Mouse (Mus musculus) 416B (cell line): ENCODE data around the gene Gm49320.
A peak's percentile ranks its signal among the peaks of the same experiment; 100 is the strongest.
"Not testable (repeated sequence)": the region's sequence is repeated elsewhere in the genome, so short reads cannot be mapped to it uniquely, and the experiment has no call there.

Experiments
- DNase-seq: peaks from one replicate; pipeline ENCODE4 v3.0.0; 2011; ENCODE audit warnings: low read depth

Gene Gm49320

DNA sequence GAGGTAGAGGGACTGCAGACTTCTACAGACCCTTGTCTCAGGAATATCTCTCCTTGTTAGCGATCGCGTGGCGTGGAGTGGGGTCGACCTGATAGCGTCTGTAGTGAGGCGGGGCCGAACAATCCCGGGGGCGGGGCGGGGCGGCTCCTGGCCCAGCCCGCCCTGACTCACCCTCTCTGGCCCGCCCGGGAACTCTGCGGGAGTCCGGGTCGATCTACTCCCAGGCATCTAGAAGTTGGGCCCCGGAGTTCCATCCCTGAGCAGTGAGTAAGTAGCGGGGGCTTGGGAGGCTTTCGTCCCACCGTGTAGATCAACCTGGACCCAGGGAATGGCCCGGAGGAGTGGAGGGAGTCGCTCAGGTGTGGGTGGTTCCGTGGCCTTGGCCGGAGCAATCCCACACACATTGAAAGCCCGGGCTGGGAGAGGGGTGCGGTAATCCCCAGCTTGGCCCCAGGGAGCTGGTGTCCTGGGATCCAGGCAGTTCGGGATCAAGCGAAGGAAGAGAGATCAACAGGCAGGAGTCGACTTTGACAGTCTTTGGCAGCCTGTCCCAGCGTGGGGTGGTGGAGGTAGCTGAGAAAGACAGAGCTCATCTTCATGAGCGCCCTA lies 11.8 kb upstream of the Gm49320 start, which contains the start of gene Lrrc8e:
Gene Lrrc8e, plus strand, starts transcription at position 89 of the 609 bp plus-strand sequence.
- DNase-seq, result no peak

DNA sequence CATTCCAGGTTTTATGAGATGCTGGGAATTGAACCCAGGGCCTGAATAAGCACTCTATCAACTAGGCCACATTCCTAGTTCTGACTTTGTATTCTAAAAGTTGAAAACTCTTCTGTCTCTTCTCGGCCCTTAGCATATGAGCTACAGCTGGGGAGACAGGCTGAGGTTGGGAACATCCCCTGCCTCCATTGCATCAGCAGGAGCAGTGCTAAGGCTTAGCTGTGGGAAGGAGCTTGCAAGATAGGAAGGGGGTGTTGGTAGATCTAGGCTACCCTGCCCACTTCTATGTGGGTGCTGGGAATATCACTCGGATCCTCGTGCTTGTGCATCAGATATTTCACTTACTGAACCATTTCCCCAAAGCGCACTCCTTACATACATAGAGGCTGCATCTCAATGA lies 10.7 kb upstream of the Gm49320 start:
- DNase-seq, result no peak

DNA sequence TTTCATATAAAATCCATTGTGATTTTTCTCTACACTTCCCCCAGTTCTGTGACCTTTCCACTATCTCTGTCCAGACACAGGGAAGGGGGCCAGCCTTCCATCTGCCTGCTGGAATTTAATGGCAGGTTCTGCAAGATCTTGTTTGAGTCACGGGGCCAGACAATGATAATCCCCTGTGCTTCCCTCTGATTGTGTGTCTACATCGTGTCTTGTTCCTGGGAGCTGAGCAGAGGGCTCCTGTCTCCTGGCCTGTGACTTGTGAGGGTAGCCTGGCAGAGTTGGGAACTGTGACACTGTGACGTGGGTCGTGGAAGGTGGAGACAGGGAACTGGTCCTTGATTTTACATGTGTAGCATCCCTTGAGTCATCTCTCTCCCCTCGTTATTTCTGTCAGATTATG lies 8.9 kb upstream of the Gm49320 start:
- no peak for DNase-seq

DNA sequence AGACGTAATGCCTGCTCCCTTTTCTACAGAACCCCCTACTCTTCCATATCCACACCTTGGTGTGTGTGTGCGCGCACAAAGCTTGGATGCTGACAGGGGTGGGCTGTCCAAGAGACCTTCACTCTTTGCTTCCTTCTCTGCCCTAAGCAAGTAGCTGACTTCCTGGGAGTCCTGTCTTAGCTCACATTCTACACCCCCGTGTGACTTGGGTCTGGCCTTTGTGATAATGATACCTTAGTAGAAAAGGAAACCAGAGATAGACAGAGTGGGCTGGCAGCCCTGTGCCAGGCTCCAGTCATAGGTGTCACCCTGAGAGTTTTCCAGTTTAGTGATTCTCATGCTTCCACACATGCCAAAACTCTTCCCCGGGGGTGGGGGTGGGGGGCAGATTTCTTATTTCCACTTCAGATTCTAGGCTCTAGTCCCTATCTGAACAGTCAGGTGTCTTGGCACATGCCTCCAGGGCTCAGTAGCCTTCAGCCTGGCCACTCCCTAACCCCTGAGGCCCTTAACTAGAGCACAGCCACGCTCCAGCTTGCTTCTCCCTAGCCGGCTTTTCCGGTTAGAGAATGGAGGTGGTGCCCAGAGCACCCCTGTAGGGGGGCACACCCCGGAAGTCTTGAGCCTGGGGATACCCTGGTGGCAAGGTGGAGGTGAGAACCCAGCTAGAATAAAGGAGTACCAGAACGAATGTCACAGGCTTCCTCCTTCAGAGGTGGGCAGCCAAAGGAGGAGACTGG lies 7.9 kb upstream of the Gm49320 start:
- DNase-seq, result no peak

DNA sequence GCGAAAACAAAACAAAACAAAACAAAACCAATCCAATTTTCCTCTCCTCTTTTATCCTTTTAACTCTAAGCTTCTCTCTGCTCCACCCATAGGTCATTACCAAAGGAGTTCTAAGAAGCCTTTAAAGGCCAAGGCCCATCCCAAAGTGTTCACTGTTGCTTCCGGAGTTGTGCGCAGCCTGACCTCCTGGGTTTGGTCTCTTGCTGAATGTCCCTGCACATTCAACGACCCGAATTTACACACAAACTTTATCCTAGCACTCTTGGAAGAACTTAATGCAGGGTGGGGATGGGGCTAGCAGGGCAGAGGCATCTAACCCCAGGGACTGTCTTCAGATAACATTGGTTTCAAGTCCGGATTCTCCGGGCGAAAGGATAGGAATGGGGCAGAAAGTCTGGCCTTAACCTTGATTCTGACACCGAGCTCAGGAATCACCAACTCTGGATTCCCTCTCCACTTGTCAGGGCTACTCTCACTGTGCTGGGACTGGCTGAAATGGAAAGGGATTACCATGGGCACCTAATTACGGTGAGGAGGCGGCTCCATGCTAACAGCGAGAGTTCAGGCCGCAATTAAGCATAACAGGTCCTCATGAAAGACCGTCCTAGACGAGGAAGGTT lies 741 bp upstream of the Gm49320 start:
- DNase-seq, result peak; percentile 85

DNA sequence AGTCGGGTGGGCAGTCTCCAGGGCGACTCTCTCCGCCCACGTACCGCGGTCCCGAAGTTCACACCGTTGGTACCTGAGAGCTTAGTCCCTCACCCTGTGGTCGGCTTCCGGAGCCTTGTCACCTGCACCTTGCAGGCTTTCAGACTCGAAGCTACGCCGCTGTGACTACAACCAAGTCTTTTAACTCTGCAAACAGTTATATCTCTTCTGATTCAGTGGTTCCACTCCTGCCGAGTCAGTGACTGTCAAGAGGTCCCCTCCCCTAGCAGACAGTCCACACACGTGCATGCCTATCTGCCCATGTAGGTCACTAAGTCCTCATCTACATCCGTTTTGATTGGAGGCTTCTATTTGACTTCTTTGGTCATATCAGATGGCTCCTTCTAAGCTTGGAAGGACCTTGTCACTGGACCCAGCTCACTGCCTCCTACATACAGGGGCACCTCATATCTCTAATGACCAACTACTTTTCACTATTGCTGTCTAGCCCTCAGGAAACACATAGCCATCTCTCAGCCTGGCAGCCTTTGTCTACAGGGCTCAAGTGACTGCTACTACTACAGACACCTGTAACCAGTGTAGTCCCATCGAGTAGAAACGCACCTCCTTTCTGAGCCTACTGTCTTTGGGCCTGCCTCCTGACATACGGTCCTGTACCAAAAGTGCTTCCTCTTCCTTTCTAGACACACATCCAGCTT lies 677 bp downstream of the Gm49320 start:
- DNase-seq, result peak; percentile 49

DNA sequence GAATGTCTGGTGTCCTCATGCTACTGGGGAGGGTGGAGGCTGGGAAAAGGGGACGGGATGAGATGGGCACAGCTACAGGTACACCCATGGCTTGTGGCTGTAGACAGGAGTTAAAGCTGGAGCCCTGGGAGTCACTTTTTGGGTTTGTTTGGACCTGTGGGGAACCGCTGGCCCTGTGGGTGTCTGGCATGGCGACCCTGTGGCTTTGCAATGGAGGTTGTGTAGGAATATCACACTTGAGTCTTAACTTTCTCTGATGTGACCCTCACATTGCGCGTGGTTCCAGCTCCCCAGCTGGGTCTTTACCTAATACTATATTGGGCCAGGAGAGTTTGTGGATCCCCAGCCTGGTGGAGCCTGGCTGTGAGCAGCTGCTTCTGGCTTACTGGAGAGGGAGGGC lies 6.4 kb downstream of the Gm49320 start:
- DNase-seq, result no peak

DNA sequence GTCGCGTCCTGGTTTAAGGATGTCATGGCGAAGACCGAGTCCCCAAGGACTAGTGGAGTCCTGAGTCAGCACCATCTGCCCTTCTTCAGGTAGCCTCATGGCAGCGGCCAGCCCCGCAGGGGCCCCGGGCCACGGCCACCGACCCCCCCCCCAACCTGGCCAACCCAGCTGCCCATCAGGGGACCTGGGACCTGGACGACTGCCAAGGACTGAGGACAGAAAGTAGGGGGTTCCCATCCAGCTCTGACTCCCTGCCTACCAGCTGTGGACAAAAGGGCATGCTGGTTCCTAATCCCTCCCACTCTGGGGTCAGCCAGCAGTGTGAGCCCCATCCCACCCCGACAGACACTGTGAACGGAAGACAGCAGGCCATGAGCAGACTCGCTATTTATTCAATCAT lies 7.1 kb downstream of the Gm49320 start:
- no peak for DNase-seq

DNA sequence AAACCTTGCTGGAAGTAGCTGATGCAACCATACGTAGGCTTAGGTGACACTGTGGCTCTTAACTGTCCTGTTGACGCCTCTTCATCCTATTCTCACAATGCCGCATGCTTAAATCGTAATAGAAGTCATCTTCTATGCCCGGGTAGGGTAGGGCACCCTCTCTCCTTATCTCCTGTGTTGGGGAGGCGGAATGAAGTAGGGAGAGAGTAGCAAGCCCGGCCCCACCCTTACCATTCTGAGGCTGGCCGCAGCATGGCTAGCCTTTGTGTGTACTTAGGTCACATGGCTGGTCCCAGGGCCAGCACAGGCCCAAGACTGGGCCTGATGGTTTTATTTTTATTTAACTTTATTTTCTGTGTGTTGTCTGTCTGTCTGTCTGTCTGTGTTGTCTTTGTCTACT lies 8.6 kb downstream of the Gm49320 start:
- DNase-seq, result no peak

DNA sequence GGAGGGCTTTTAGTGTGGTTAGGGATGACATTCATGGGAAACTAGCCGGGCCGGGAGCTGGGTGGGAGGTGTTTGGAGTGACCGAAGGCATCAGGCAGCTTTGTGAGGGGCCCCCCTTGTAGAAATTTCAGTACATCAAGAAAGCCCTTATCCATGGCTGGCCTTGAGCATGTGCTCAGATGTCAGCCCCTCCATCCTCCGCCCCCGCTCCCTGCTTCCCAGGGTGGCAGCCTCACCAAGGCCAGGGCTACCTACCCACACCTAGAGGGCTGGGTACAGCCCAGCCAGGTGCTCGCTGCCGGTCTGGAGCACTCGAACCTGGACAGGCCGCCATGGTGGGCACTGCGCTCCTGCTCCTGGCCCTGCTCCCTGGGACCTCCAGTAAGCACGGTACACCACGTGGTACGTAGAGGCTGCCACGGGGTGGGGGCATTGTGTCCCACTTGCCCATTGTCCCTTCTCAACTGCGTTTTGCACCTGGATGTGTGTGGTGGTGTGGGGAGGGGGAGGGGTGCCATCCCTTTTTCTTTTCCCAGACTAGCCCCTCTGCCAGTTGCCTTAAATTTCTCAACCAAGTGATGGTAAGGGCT lies 9.4 kb downstream of the Gm49320 start, which contains the start of gene Tgfbr3l:
Gene Tgfbr3l, plus strand, starts transcription at position 264 of the 590 bp plus-strand sequence.
- no peak for DNase-seq

DNA sequence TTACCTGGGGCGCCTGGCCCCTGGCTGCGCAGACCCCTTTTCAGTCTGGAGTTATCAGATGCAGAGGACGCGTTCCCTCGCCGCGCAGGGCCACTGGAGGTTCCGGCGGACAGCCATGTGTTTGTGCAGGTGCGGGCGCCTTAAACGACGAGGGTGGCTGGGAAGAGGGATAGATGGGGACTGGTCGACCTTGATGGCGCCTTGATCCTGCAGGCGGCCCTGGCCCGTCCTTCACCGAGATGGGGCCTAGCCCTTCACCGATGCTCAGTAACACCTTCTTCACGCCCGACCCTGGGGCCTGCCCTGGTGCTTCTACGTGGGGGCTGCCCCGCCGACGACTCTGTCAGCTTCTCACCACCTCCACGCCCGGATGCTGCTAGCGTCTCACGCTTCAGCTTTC lies 10.5 kb downstream of the Gm49320 start:
- DNase-seq, result no peak

DNA sequence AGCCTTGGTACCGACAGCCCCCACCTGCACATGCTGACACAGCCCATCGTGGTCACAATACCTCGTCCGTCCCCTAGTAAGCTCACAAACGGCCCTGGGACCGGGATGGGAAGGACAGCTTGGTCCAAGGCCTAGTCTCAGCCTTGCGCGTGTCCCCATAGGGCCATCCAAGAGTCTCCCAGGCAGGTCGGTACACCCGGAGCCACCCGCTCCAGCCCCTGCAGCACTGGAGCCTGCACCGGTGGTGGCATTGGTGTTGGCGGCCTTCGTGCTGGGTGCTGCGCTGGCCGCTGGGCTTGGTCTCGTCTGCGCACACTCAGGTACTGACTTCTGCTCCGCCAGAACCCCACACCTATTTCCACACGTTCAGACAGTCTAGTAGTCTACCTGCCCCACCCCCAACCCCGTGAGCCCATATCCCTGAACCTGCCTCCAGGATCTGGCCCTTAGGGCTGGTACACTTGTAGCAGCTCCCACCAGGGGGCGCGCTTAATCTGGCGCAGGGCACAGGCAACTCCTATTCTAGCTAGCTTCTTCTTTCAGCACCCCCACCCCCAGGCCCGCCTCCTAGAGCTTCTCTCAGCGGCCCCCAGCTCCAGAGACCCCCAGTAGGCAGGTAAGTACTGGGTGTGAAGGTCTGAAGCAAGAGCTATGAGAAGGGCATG lies 11.8 kb downstream of the Gm49320 start:
- peak; percentile 79 for DNase-seq

DNA sequence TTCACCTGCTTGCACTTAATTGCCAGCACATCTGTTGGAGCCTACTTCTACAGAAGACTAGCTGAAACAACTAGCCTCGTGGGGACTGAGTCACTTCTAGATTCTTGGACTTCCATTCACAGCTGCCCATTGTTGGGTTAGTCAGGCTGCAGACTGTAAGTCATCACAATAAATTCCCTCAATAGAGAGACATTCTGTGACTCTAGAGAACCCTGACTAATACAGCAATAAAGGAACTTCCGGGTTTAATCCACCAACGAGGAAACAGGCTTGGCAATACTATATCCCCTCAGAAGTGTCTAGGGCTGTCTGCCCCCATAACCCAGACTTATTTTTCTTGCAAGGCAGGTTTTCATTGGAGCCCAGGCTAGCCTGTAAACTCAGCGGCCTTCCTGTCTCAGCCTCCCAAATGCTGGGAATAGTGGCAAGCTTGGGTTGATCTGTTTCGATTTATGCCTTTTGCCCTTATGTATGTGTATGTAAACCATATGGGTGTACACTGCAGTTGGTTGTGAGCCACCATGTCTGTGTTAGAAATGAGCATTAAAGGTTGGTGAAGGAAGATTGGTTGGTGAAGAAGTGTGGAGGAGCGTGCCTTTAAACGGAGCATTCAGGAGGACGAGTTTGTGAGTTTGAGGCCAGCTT lies 13.6 kb downstream of the Gm49320 start:
- peak; percentile 40 for DNase-seq

DNA sequence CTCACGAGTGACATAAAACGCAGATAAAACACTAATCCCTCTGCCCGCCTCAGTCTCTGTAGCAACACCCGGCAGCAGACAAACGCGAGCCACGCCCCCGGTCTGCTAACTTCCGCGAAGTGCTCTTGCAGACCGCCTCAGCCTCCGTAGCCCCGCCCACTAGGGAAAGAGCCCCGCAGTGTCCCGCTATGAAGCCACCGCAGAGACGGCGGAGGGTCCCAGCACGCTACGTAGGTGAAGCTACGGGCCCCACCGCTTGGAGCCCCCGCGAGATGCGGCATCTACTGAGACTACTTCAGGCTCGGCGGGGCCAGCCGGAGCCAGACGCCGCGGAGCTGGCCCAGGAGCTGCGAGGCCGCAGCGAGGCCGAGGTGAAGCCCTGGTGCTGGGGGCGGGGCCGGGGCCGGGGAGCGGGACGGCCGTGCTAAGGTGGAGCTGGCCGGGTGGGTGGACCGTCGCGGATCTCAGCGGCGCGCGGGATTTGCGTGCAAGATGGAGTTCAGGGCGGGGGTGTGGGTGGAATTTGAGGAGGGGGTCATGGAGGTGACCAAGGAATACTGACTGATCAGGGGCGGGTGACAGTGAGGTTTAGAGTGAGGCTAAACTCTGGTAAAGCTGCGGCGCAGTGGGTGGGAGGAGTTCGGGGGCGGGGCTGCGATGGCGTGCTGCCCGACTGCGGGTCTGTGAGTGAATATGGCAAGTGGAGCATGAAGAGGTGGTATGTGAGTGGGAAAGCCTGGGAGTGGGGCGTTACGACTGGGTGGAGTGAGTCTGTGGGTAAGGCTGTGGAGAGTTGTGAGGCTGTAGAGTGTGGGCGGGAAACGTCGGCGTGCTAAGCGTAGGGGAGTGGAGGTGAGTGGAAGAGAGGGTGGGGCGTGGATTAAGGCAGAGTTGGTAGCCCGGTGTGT lies 14.5 kb downstream of the Gm49320 start, which contains the start of gene Snapc2:
Gene Snapc2, plus strand, starts transcription at position 147 of the 908 bp plus-strand sequence.
- DNase-seq, result peak; percentile 94

DNA sequence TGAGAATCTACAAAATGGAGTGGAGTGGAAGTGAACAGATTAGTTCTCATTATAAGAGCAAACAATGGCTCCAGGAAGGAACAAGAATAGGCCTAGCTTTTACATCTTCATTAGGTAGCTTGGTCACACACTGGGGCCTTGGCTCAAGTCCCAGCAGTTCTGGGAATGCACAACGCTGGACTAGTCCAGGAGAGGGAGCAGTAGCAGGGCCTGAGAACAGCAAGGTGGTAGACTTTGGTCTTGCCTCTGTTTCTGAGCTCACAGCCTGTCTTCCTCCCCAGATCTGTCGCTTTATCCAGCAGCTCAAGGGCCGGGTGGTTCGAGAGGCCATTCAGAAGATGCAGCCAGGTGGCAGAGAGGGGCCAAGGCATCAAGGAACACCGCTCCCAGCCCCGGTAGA lies 15.3 kb downstream of the Gm49320 start:
- peak; percentile 76 for DNase-seq

DNA sequence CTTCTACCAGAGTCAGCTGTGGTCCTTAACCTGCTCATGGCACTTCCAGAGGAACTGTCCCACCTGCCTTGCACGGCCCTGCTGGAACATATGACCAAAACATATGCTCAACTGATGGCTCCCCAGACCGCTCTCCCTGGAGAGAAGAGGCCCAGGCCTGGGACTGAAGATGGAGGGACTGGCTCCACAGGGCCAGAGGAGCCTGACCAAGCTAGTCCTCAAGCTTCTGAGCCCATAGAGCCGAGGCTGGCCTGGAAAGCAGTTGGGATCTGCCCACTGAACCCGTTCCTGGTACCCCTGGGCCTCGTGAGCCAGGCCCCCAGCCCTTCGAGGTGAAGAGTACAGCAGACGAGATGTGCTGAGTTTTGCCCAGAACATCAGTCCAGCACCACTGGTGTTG lies 16.8 kb downstream of the Gm49320 start:
- DNase-seq, result not testable (repeated sequence)

DNA sequence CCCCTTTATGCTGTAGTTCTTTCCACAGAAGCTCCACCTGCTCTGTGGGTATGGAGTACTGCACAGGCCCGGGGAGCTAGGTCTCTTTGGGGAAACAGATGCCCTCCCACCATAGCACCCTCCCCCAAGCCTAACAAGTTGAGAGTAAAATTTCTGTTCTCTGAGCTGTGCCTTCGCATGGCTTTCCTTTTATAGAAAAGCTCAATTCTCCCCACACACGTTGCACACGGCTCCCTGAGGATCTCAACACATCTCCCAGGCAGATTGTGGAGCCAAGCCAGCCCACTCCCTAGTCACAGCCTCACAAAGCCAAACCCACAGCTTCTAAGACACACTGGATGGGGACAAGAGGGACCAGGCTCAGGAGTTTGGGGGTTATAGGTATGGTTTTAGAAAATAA lies 18.2 kb downstream of the Gm49320 start:
- DNase-seq, result no peak

DNA sequence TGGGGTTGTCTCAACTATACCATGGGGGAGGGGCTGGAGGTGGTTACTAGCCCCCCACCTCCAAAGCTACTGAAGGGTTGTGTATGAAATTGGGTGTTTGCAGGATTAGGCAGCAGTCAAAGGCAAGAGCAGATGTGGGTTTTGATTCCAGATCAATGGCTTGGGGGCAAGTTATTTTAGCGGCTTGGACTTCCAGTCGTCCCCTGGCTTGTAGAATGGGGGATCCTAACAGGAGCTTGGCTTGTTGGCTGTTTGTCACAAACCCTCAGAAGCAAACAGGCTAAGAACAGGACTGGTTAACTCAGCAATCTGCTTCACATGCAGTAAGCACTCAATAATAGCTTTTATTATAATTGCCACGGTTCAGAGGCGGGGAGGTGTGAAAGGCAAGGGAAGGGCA lies 18.7 kb downstream of the Gm49320 start:
- DNase-seq, result no peak

DNA sequence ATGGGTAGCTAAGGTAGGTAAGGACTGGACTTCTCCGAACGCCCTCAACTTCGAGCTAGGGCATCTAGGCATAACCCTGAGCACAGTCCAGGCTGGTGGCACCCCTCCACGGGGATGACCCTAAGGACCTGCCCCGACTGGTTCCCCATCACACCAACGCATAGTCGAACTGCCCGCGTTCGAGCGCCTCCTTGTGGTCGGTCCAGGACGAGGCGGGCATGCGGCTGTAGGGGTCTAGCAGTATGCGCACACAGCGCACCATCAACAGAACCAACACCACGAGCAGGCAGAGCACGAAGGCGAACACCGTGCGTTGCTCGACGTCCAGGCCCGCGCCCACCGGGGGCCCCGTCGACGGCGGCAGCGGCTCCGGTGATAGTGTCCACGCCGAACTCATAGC lies 19.6 kb downstream of the Gm49320 start:
- no peak for DNase-seq

DNA sequence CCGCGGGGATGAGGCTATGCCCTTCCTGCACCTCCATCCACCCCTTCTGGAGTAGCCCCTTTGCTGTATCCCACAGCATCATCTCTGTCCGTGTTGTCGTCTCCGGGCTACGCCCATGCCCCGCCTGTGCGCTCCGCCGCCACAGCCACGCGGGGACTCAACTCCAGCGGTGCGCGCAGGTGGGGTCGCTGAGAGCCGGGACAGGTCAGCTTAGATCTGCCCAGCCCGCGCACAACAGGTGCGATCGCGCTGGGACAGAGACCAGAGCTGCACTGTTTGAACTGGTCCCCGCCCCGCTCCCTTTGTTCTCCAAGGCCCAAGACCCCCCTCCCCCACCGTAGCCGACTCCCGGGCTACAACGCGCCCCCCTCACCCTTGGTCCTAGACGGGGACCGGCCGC lies 20.0 kb downstream of the Gm49320 start:
- DNase-seq, result no peak
